Mouse (Mus musculus) ES-E14 (cell line): ENCODE measurements around the gene Zfp420. TPM values are rescaled to one million over a fixed set of nuclear protein-coding genes. Genes with fewer than 3 reads are reported as not detected.
A peak's percentile ranks its signal among the peaks of the same experiment; 100 is the strongest.
"Not testable (repeated sequence)": the region's sequence is repeated elsewhere in the genome, so short reads cannot be mapped to it uniquely, and the experiment has no call there.

Experiments used
- DNase-seq: peaks from one replicate; pipeline ENCODE4 v3.0.0-alpha.2; 2013; ENCODE audit warnings: low read depth, low spot score
- H3K27ac ChIP-seq: 2 replicates; pipeline ENCODE4 v1.5.1; 2012; ENCODE audit warnings: low read depth, mild to moderate bottlenecking, low read length, moderate library complexity, mixed read lengths; ENCODE audit not compliant: poor library complexity, insufficient read depth, severe bottlenecking
- H3K36me3 ChIP-seq: 2 replicates; pipeline ENCODE4 v1.6.1; 2012; ENCODE audit warnings: mild to moderate bottlenecking, low read length, moderate library complexity, mixed read lengths; ENCODE audit not compliant: control insufficient read depth, poor library complexity, insufficient read depth, severe bottlenecking
- H3K4me1 ChIP-seq, 2 experiments: fragments of 150-350 bp in 1 of 2; sonication (generic) in 1 of 2; 2 replicates each; pipeline ENCODE4 v1.6.1; 2012; ENCODE audit warnings: low read length in 2 of 2, mild to moderate bottlenecking in 1 of 2, mixed read lengths in 1 of 2; ENCODE audit not compliant: control insufficient read depth in 2 of 2, insufficient read depth in 2 of 2, poor library complexity in 1 of 2
- H3K4me3 ChIP-seq, 2 experiments: fragments of 150-350 bp in 1 of 2; sonication (generic) in 1 of 2; 2 replicates each; pipeline ENCODE4 v1.5.1; 2012; ENCODE audit warnings: low read length in 2 of 2, low read depth in 1 of 2, mild to moderate bottlenecking in 1 of 2, mixed read lengths in 1 of 2; ENCODE audit not compliant: insufficient read depth in 1 of 2, poor library complexity in 1 of 2, severe bottlenecking in 1 of 2
- H3K9ac ChIP-seq: 2 replicates; pipeline ENCODE4 v1.6.1; 2012; ENCODE audit warnings: low read depth, mild to moderate bottlenecking, low read length, mixed read lengths; ENCODE audit not compliant: poor library complexity, insufficient read depth, severe bottlenecking
- H3K9me3 ChIP-seq: fragments of 150-350 bp; sonication (generic); 2 replicates; pipeline ENCODE4 v1.6.1; 2012; ENCODE audit warnings: low read depth, mild to moderate bottlenecking, low read length; ENCODE audit not compliant: control insufficient read depth, insufficient read depth
- CHD2 ChIP-seq: IDR thresholded peaks from 2 replicates; pipeline ENCODE4 v1.6.1; 2014; ENCODE audit warnings: mild to moderate bottlenecking, low read depth, low read length, inconsistent platforms
- HCFC1 ChIP-seq: IDR thresholded peaks from 2 replicates; pipeline ENCODE4 v1.6.1; 2012; ENCODE audit warnings: low read length, inconsistent platforms, borderline replicate concordance; ENCODE audit not compliant: insufficient read depth
- MAFK ChIP-seq: IDR thresholded peaks from 2 replicates; pipeline ENCODE4 v1.6.1; 2014; ENCODE audit warnings: mild to moderate bottlenecking, low read depth, low read length, inconsistent platforms; ENCODE audit not compliant: insufficient read depth
- ZC3H11A ChIP-seq: IDR thresholded peaks from 2 replicates; pipeline ENCODE4 v1.6.1; 2012; ENCODE audit warnings: low read depth, mild to moderate bottlenecking, inconsistent platforms, low read length, borderline replicate concordance
- ZNF384 ChIP-seq: IDR thresholded peaks from 2 replicates; pipeline ENCODE4 v1.6.1; 2012; ENCODE audit warnings: low read depth, low read length, inconsistent platforms
- in situ Hi-C, 2 experiments: fragments of 600-800 bp; cut with MboI; formaldehyde crosslinking; loops; one replicate each; pipeline ENCODE4 v1.15.1; 2025; ENCODE audit warnings: low sequenced_read_pairs in 2 of 2, inconsistent platforms in 1 of 2; ENCODE audit not compliant: unreplicated experiment in 2 of 2
- total RNA-seq: library from RNA; depleted of rRNA; stranded (reverse); fragments of 300-350 nt; gene quantifications from 2 replicates; pipeline ENCODE4 v1.2.3, GENCODE M21; 2012

Gene Zfp420
- total RNA-seq, 1 experiment = 5.6 TPM

DNA sequence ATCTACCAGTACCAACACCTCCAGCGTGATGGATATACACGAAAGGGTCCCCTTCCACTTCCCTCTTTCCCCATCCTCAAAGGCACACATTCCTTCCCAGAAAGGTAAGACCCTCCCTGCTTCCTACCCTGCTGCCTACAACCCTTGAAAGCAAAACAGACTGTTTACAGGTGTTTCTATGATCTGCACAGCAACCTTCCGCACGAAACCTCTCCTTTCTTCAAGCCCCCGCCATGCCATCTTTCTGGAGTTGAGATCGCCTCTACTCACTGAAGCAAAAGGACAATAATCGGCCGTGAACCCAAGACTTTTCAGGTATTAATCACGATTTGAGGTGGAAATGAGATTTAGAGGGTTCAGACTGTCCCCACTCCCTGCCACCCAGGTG, 7.0 kb upstream of the Zfp420 start:
- TF ChIP-seq MAFK (no peak), CHD2 (no peak), ZNF384 (no peak), ZC3H11A (no peak)

DNA sequence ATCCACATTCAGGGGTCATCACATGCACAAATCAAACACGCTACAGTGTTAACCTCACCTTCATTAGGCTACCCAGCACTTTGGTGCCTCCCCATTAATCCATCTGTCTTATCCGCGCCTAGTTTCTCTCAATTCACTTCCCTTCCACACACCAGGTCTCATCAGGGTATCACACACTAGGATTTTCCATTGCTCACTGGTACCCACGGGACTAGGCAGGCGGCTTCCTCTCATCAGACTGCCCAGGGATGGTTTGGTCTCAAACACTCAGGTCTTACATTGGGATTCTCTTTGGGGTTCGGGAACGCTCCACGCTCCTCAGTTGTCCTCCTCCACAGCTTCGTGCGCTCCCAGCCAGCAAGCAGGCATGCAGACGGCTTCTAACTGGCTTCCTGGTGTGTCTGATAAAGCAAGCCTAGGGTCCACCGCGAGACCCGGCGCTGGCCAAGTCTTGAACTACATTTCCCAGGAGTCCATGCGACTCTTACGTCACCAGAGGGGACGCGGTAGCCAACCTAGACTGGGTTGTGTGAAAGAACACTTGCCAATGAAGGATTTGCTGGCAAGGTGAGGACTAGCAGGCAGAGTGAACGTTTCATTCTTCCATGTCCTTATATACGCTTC, 6.4 kb upstream of the Zfp420 start, which contains the start of gene Zfp940:
Gene Zfp940 (minus strand): TSS at position 451 of the 624 bp plus-strand sequence.
- peak; percentile 77 for DNase-seq
- peaks cover 2% of the 10 kb centered on the region; the same call in 1 of the 2 replicates for H3K36me3 ChIP-seq
- H3K27ac ChIP-seq = no peak within 1 kb of the TSS
- peak; percentile 93 for TF ChIP-seq HCFC1
- TF ChIP-seq MAFK = no peak
- H3K4me3 ChIP-seq = peak within 1 kb of the TSS; percentile 75 to 95
- in situ Hi-C loops = no loop called here
- H3K9me3 ChIP-seq = no peaks in the 10 kb centered on the region
- H3K9ac ChIP-seq = peak within 1 kb of the TSS; percentile 74
- no peaks in the 10 kb centered on the region; a peak in 1 of 4 replicates for H3K4me1 ChIP-seq

More for the DNA sequence above, 7.0 kb upstream of the Zfp420 start:
- H3K36me3 ChIP-seq = peaks cover 2% of the 10 kb centered on the region; the same call in 1 of the 2 replicates
- peak overlapping the region; percentile 75 to 95 for H3K4me3 ChIP-seq
- H3K4me1 ChIP-seq = no peaks in the 10 kb centered on the region; a peak in 1 of 4 replicates
- H3K9me3 ChIP-seq = no peaks in the 10 kb centered on the region
- no peak overlapping the region for H3K27ac ChIP-seq
- peak overlapping the region; percentile 74 for H3K9ac ChIP-seq
- in situ Hi-C loops = no loop called here
- DNase-seq = no peak

DNA sequence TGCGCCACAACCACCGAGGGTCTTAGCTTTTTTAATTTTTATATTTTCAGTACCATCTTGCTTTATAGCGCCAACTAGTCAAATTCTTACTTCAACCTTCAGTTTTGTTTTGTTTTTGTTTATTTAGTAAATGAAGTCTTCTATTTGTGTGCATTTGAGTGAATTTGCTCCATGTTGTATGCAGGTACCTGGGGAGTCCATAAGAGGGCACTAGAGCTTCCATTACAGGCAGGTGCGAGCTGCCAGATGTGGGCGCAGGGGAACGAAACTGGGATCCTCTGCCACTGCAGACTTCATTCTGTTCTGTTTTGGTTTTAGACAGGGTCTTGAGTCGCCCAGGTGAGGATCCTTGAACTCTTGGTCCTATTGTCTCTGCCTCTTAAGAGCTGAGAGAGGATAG, 1.9 kb downstream of the Zfp420 start:
- Histone ChIP-seq H3K36me3 (peaks cover 4% of the 10 kb centered on the region; the same call in 1 of the 2 replicates), H3K9ac (no peak overlapping the region), H3K9me3 (no peaks in the 10 kb centered on the region), H3K27ac (no peak overlapping the region), H3K4me3 (no peak overlapping the region), H3K4me1 (peaks cover 0 to 4% of the 10 kb centered on the region in 2 experiments; a peak in 1 of 4 replicates)
- TF ChIP-seq ZC3H11A (peak; percentile 68), HCFC1 (no peak)
- peak; percentile 51 for DNase-seq
- in situ Hi-C loops = no loop called here

DNA sequence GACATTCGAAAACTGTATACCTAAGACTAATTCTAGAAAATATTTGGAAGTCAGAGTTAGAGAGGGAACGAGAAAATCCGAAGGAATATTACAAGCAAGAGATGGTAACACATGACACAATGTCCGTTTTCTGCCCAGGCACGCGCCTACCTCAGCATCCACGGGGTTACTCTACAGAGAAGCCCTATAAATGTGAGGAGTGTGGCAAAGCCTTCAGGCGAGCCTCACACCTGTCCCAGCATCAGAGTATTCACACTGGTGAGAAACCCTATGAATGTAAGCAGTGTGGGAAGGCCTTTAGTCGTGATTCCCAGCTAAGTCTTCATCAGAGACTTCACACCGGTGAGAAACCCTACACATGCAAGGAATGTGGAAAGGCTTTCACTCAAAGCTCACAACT, 14.5 kb downstream of the Zfp420 start:
- Histone ChIP-seq H3K36me3 (peaks cover 9% of the 10 kb centered on the region), H3K9ac (no peak overlapping the region), H3K4me3 (no peak overlapping the region), H3K4me1 (peaks cover 3% of the 10 kb centered on the region in 2 experiments; a peak in 1 of 4 replicates), H3K27ac (no peak overlapping the region), H3K9me3 (no peaks in the 10 kb centered on the region)
- no peak for TF ChIP-seq CHD2
- TF ChIP-seq MAFK = no peak
- no peak for TF ChIP-seq ZNF384
- DNase-seq = no peak
- in situ Hi-C loops = no loop called here

DNA sequence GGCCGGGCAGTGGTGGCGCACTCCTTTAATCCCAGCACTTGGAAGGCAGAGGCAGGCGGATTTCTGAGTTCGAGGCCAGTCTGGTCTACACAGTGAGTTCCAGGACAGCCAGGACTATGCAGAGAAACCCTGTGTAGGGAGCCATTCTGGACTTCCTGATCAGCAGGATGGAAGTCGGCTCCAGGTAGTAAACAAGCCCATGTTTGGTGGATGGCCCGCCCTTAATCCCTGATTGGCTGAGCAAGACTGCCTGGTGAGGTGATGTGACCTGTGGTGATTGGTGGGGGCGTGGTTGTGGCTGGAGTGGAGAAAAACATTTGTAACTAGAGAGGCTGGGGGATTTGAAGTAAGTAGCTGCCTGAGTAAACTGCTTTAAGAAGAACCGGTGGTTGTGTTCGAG, 17.8 kb downstream of the Zfp420 start:
- peaks cover 11% of the 10 kb centered on the region for H3K36me3 ChIP-seq
- DNase-seq, H3K9ac ChIP-seq, H3K4me1 ChIP-seq, H3K9me3 ChIP-seq, in situ Hi-C loops: not testable (repeated sequence)
- peak overlapping the region in 1 of 2 experiments; percentile 32; a peak in 3 of 4 replicates for H3K4me3 ChIP-seq
- H3K27ac ChIP-seq = peak overlapping the region; percentile 53
